Mouse (Mus musculus) intestine, embryonic 15.5 days (tissue): ENCODE measurements around the gene Gm10073. TPM values are rescaled to one million over a fixed set of nuclear protein-coding genes. Genes with fewer than 3 reads are reported as not detected.
"Not testable (repeated sequence)": the region's sequence is repeated elsewhere in the genome, so short reads cannot be mapped to it uniquely, and the experiment has no call there.

Source experiments
- ATAC-seq: fragments of 200-750 bp; cut with Nextera tagmentation; 2 replicates; pipeline ENCODE4 v1.8.0; 2017; ENCODE audit warnings: moderate TSS enrichment, moderate library complexity
- H3K27ac ChIP-seq: fragments of 300-500 bp; sonication (generic); 2 replicates; pipeline ENCODE4 v1.5.1; 2015; ENCODE audit warnings: mild to moderate bottlenecking, inconsistent platforms
- H3K27me3 ChIP-seq: fragments of 300-500 bp; sonication (generic); replicated peaks from 2 replicates; pipeline ENCODE4 v1.6.1; 2015; ENCODE audit warnings: inconsistent platforms
- H3K36me3 ChIP-seq: fragments of 300-500 bp; sonication (generic); 2 replicates; pipeline ENCODE4 v1.6.1; 2015; ENCODE audit warnings: inconsistent platforms
- H3K4me1 ChIP-seq: fragments of 300-500 bp; sonication (generic); replicated peaks from 2 replicates; pipeline ENCODE4 v1.6.1; 2015; ENCODE audit warnings: inconsistent platforms
- H3K4me2 ChIP-seq: fragments of 300-500 bp; sonication (generic); replicated peaks from 2 replicates; pipeline ENCODE4 v1.6.1; 2015; ENCODE audit warnings: mild to moderate bottlenecking, inconsistent platforms
- H3K4me3 ChIP-seq: fragments of 300-500 bp; sonication (generic); replicated peaks from 2 replicates; pipeline ENCODE4 v1.5.1; 2015; ENCODE audit warnings: inconsistent platforms
- H3K9ac ChIP-seq: fragments of 300-500 bp; sonication (generic); 2 replicates; pipeline ENCODE4 v1.6.1; 2015; ENCODE audit warnings: inconsistent platforms
- H3K9me3 ChIP-seq: fragments of 300-500 bp; sonication (generic); 2 replicates; pipeline ENCODE4 v1.6.1; 2016; ENCODE audit warnings: inconsistent platforms
- WGBS: fragments of 180-500 bp; shearing (Covaris S2); methylation state at CpG from one replicate; pipeline ENCODE4 v1.1.7; 2015; 5-methylcytosine and 5-hydroxymethylcytosine counted together
- polyA plus RNA-seq: library from polyadenylated mRNA; unstranded; fragments of >200 nt; fragmentation: Nextera tagmentation; extraction: Ambion mirVana; gene quantifications from 2 replicates; pipeline ENCODE4 v1.2.1, GENCODE M21; 2015

The Gm10073 gene
- 15.5 and 20.2 TPM in 2 replicates for polyA plus RNA-seq

DNA sequence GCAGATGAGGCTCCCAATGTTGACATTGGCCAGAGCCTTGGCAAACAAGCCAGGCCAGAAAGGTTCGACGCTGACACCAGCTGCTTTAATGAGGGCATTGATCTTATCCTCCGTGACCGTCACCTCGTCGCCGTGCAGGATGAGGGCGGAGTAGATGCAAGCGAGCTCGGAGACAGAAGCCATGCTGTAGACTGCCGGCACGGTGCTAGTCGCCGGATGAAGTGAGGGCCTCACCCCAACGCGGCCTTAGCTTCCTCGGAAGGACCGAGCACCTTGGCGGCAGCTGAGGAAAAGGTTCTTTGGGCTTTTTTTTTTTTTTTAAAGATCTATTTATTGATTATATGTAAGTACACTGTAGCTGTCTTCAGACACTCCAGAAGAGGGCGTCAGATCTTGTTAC, at the start of gene Gm10073:
Gene Gm10073 (minus strand): TSS at position 294 of the 400 bp plus-strand sequence.
- not testable (repeated sequence) for ATAC-seq, H3K4me1 ChIP-seq, H3K36me3 ChIP-seq, H3K4me3 ChIP-seq, H3K9me3 ChIP-seq, H3K9ac ChIP-seq, H3K27me3 ChIP-seq
- Histone ChIP-seq H3K4me2 (peak within 1 kb of the TSS; percentile 34), H3K27ac (peak within 1 kb of the TSS; percentile 78)
- 17% methylated on average over 20 of the region's 20 CpGs for WGBS

DNA sequence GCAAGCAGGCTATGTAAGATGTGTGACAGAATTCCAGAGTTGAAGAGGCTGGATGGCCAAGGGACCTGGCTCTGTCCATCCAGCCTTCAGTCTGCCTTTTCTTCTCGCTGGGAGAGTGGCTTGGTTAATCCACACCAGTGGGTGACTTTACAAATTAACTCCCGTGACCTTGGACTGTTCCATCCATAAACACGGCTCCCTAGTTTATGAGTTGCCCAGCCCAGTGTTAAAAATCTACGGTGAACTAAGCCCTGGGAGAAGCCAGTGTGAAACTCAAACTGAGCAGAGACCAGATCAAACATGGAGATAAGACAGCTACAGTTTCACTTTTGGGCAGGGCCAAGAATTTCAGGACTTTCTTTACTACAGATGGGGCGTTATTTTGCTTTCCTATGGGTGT, 49.8 kb upstream of the Gm10073 start:
- ATAC-seq: peak; percentile 68

DNA sequence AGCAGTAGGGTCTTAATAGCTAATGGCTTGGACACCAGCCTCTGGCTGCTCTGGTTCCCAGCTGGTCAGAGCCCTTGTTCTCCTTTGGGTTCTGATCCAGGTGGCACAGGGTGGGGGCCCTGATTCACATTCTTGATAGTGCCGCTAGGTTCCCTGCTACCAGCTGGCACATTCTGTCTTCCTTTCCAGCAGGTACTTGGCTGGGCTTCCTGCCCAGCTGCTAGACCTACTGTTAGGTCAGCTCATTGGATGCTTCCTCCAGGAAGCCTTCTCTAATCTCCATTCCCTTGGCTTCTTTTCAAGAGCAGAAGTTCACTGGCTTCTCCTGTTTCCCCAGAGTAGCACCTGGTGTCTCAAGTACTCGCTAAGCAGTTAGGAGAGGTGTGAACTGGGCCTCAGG, 47.2 kb upstream of the Gm10073 start:
- Histone ChIP-seq H3K4me3 (no peak overlapping the region), H3K4me2 (no peak overlapping the region), H3K4me1 (peaks cover 36% of the 10 kb centered on the region), H3K9ac (no peak overlapping the region), H3K27ac (peak overlapping the region; percentile 1; the same call in 1 of the 2 replicates), H3K36me3 (no peaks in the 10 kb centered on the region), H3K9me3 (no peaks in the 10 kb centered on the region), H3K27me3 (no peaks in the 10 kb centered on the region)
- WGBS: 79% methylated on average over 2 of the region's 2 CpGs
- ATAC-seq: no peak

More for the DNA sequence above, 49.8 kb upstream of the Gm10073 start:
- Histone ChIP-seq H3K27me3 (no peaks in the 10 kb centered on the region), H3K4me2 (0 out of 2 replicates have a peak overlapping the region, but pooled peaks have one; percentile 1), H3K27ac (peak overlapping the region; percentile 72), H3K9ac (no peak overlapping the region), H3K4me3 (no peak overlapping the region), H3K36me3 (no peaks in the 10 kb centered on the region), H3K9me3 (no peaks in the 10 kb centered on the region), H3K4me1 (peaks cover 29% of the 10 kb centered on the region)
- WGBS: 24% methylated on average over 5 of the region's 5 CpGs

GRCm38 (mm10) chr8:106619549-106620245, 46.4 kb upstream of the Gm10073 start:
- H3K4me1 ChIP-seq: peaks cover 36% of the 10 kb centered on the region
- no peak overlapping the region for H3K9ac ChIP-seq
- H3K36me3 ChIP-seq: no peaks in the 10 kb centered on the region
- no peak overlapping the region for H3K4me3 ChIP-seq
- peak; percentile 74 for ATAC-seq
- 32% methylated on average over 9 of the region's 9 CpGs for WGBS
- H3K4me2 ChIP-seq: peak overlapping the region; percentile 36
- H3K9me3 ChIP-seq: no peaks in the 10 kb centered on the region
- H3K27me3 ChIP-seq: no peaks in the 10 kb centered on the region
- peak overlapping the region; percentile 71 for H3K27ac ChIP-seq

DNA sequence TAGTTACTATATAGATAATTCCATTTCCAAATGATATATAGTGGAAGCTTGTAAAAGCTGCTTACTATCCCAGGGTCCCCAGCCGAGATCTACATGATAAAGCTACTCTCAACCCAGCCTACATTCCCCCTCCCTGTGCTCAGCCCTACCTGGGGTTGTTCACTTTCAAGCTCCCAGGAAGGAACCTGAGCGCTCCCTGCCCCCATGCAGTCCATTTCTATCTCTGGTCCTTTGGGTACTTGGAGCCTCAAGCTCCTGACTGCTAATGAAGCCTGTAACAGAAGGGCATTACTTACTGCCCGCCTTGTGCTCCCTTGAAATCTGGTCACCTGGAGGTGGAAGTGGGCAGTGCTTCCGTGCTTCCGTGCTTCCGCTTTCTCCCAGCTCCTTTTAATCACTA, 45.1 kb upstream of the Gm10073 start:
- H3K9ac ChIP-seq: no peak overlapping the region
- no peak for ATAC-seq
- H3K4me3 ChIP-seq: no peak overlapping the region
- no peaks in the 10 kb centered on the region for H3K36me3 ChIP-seq
- 0 out of 2 replicates have a peak overlapping the region, but pooled peaks have one; percentile 36 for H3K27ac ChIP-seq
- H3K4me1 ChIP-seq: peaks cover 32% of the 10 kb centered on the region
- H3K4me2 ChIP-seq: no peak overlapping the region
- no peaks in the 10 kb centered on the region for H3K27me3 ChIP-seq
- no peaks in the 10 kb centered on the region for H3K9me3 ChIP-seq
- WGBS: 65% methylated on average over 6 of the region's 6 CpGs

GRCm38 (mm10) chr8:106617865-106618264, 44.6 kb upstream of the Gm10073 start:
- Histone ChIP-seq H3K9me3 (no peaks in the 10 kb centered on the region), H3K4me2 (no peak overlapping the region), H3K36me3 (no peaks in the 10 kb centered on the region), H3K4me1 (peaks cover 33% of the 10 kb centered on the region), H3K27ac (0 out of 2 replicates have a peak overlapping the region, but pooled peaks have one; percentile 27), H3K9ac (no peak overlapping the region), H3K27me3 (no peaks in the 10 kb centered on the region), H3K4me3 (no peak overlapping the region)
- ATAC-seq: no peak
- WGBS: 77% methylated on average over 6 of the region's 6 CpGs

GRCm38 (mm10) chr8:106617196-106617595, 43.9 kb upstream of the Gm10073 start:
- WGBS: 48% methylated on average over 6 of the region's 6 CpGs
- no peak overlapping the region for H3K9ac ChIP-seq
- H3K4me1 ChIP-seq: peaks cover 39% of the 10 kb centered on the region
- H3K4me3 ChIP-seq: no peak overlapping the region
- 0 out of 2 replicates have a peak overlapping the region, but pooled peaks have one; percentile 27 for H3K27ac ChIP-seq
- no peak overlapping the region for H3K4me2 ChIP-seq
- no peaks in the 10 kb centered on the region for H3K27me3 ChIP-seq
- ATAC-seq: no peak
- no peaks in the 10 kb centered on the region for H3K9me3 ChIP-seq
- H3K36me3 ChIP-seq: no peaks in the 10 kb centered on the region

- 0 out of 2 replicates have a peak overlapping the region, but pooled peaks have one; percentile 27 for H3K27ac ChIP-seq
- no peaks in the 10 kb centered on the region for H3K27me3 ChIP-seq
- no peaks in the 10 kb centered on the region for H3K9me3 ChIP-seq
- H3K4me2 ChIP-seq: no peak overlapping the region
- H3K4me1 ChIP-seq: peaks cover 44% of the 10 kb centered on the region
- no peaks in the 10 kb centered on the region for H3K36me3 ChIP-seq
- no peak overlapping the region for H3K9ac ChIP-seq
- H3K4me3 ChIP-seq: no peak overlapping the region
- 46% methylated on average over 4 of the region's 4 CpGs for WGBS
- ATAC-seq: no peak
Measured at GRCm38 (mm10) chr8:106616679-106617078, 43.4 kb upstream of the Gm10073 start.

GRCm38 (mm10) chr8:106615661-106616299, 42.5 kb upstream of the Gm10073 start:
- WGBS: 65% methylated on average over 10 of the region's 10 CpGs
- no peak for ATAC-seq
- no peak overlapping the region for H3K9ac ChIP-seq
- no peaks in the 10 kb centered on the region for H3K27me3 ChIP-seq
- H3K27ac ChIP-seq: peak overlapping the region; percentile 51
- no peaks in the 10 kb centered on the region for H3K9me3 ChIP-seq
- H3K36me3 ChIP-seq: no peaks in the 10 kb centered on the region
- peaks cover 46% of the 10 kb centered on the region for H3K4me1 ChIP-seq
- no peak overlapping the region for H3K4me2 ChIP-seq
- H3K4me3 ChIP-seq: no peak overlapping the region

GRCm38 (mm10) chr8:106614704-106615103, 41.4 kb upstream of the Gm10073 start:
- H3K4me2 ChIP-seq: peak overlapping the region; percentile 33; the same call in 1 of the 2 replicates
- no peaks in the 10 kb centered on the region for H3K9me3 ChIP-seq
- no peaks in the 10 kb centered on the region for H3K27me3 ChIP-seq
- WGBS: 36% methylated on average over 5 of the region's 5 CpGs
- peaks cover 43% of the 10 kb centered on the region for H3K4me1 ChIP-seq
- H3K27ac ChIP-seq: peak overlapping the region; percentile 51; the same call in 1 of the 2 replicates
- no peak overlapping the region for H3K4me3 ChIP-seq
- no peaks in the 10 kb centered on the region for H3K36me3 ChIP-seq
- ATAC-seq: peak; percentile 74
- H3K9ac ChIP-seq: no peak overlapping the region

- Histone ChIP-seq H3K27ac (peak overlapping the region; percentile 79), H3K4me2 (peak overlapping the region; percentile 30), H3K36me3 (no peaks in the 10 kb centered on the region), H3K27me3 (no peaks in the 10 kb centered on the region), H3K9me3 (no peaks in the 10 kb centered on the region), H3K4me1 (peaks cover 30% of the 10 kb centered on the region), H3K9ac (no peak overlapping the region), H3K4me3 (no peak overlapping the region)
- 36% methylated on average over 3 of the region's 3 CpGs for WGBS
- ATAC-seq: no peak
Measured at GRCm38 (mm10) chr8:106612047-106612446, 38.8 kb upstream of the Gm10073 start.

GRCm38 (mm10) chr8:106610958-106611640, 37.8 kb upstream of the Gm10073 start:
- WGBS: 56% methylated on average over 9 of the region's 9 CpGs
- Histone ChIP-seq H3K4me1 (peaks cover 23% of the 10 kb centered on the region), H3K27ac (peak overlapping the region; percentile 79), H3K4me2 (peak overlapping the region; percentile 30), H3K4me3 (no peak overlapping the region), H3K9me3 (no peaks in the 10 kb centered on the region), H3K27me3 (no peaks in the 10 kb centered on the region), H3K36me3 (no peaks in the 10 kb centered on the region), H3K9ac (no peak overlapping the region)
- ATAC-seq: peak; percentile 69
